Mouse (Mus musculus): ENCODE data around the gene Gm42791.
A peak's percentile ranks its signal among the peaks of the same experiment; 100 is the strongest.

The Gm42791 gene

DNA sequence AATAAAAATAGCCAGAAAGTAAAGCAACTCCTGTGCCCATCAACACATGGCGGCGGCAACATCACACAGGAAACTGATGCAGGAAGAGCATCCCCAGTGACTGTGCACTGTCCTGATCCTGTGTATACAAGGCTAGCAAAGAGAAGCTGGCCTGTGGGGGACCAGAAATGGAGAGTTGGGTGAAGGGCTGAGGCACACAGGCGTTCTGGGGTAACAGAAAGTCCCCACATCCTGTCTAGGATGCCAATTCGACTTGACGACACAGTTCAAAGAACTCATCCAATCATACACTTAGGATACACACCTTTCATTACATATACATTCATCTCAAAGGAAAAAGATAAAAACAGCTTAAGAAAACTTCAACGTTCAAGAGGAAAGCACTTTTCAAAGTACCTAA is 106.9 kb downstream of the Gm42791 start:
- H3K27me3 ChIP-seq (ENCODE audit: insufficient read depth, low read length) = no peaks in the 10 kb centered on the region
- H3K9me3 ChIP-seq (ENCODE audit: low read length) = peaks cover 5% of the 10 kb centered on the region; the same call in 1 of the 2 replicates
- H3K4me1 ChIP-seq (replicated peaks; ENCODE audit: low read depth, low read length) = peaks cover 17% of the 10 kb centered on the region
- TF ChIP-seq POU5F1 (IDR thresholded peaks at IDR 0.05; ENCODE audit: borderline replicate concordance, low read length) (no peak), NANOG (IDR thresholded peaks at IDR 0.05; ENCODE audit: borderline replicate concordance, low read length) (no peak), CTCF (conservative IDR thresholded peaks at IDR 0.05; ENCODE audit: low read length) (no peak)
- no peak overlapping the region for H3K4me3 ChIP-seq (replicated peaks; ENCODE audit: low read length)
- H3K36me3 ChIP-seq (ENCODE audit: insufficient read depth, low read length) = no peaks in the 10 kb centered on the region

GRCm38 (mm10) chr5:148885821-148886609 is 108.9 kb downstream of the Gm42791 start:
- TF ChIP-seq CTCF (conservative IDR thresholded peaks at IDR 0.05; ENCODE audit: low read length) = no peak
- no peak for TF ChIP-seq POU5F1 (IDR thresholded peaks at IDR 0.05; ENCODE audit: borderline replicate concordance, low read length)
- TF ChIP-seq NANOG (IDR thresholded peaks at IDR 0.05; ENCODE audit: borderline replicate concordance, low read length) = no peak
- Histone ChIP-seq H3K27me3 (ENCODE audit: insufficient read depth, low read length) (no peaks in the 10 kb centered on the region), H3K4me1 (replicated peaks; ENCODE audit: low read depth, low read length) (peaks cover 17% of the 10 kb centered on the region), H3K9me3 (ENCODE audit: low read length) (peaks cover 5% of the 10 kb centered on the region; the same call in 1 of the 2 replicates), H3K36me3 (ENCODE audit: insufficient read depth, low read length) (no peaks in the 10 kb centered on the region), H3K4me3 (replicated peaks; ENCODE audit: low read length) (peak overlapping the region; percentile 77)

- Histone ChIP-seq H3K4me3 (replicated peaks; ENCODE audit: low read length) (no peak overlapping the region), H3K4me1 (replicated peaks; ENCODE audit: low read depth, low read length) (peaks cover 17% of the 10 kb centered on the region), H3K9me3 (ENCODE audit: low read length) (no peaks in the 10 kb centered on the region), H3K27me3 (ENCODE audit: insufficient read depth, low read length) (no peaks in the 10 kb centered on the region), H3K36me3 (ENCODE audit: insufficient read depth, low read length) (no peaks in the 10 kb centered on the region)
- TF ChIP-seq NANOG (IDR thresholded peaks at IDR 0.05; ENCODE audit: borderline replicate concordance, low read length) = no peak
- TF ChIP-seq CTCF (conservative IDR thresholded peaks at IDR 0.05; ENCODE audit: low read length) = no peak
- TF ChIP-seq POU5F1 (IDR thresholded peaks at IDR 0.05; ENCODE audit: borderline replicate concordance, low read length) = no peak
These were observed 111.3 kb downstream of the Gm42791 start for GRCm38 (mm10) chr5:148883671-148884070.

DNA sequence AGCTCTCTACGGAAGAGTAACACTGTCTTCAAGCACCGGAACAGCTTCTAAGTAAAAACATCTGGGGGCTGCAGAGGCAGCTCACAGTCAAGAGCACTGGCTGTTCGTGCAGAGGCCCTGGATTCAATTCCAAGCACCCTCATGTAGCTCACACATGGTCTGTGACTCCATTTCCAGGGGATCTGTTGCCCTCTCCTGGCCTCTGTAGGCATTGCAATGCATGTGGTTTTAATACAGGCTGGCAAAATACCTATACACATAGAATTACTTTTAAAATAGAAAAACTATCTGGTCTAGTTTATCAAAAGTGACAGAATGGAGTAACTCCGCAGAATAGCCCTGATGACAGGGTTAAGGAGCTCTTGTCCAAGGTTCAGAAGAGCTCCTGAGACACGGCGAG is 115.7 kb downstream of the Gm42791 start:
- no peaks in the 10 kb centered on the region for H3K36me3 ChIP-seq (ENCODE audit: insufficient read depth, low read length)
- TF ChIP-seq CTCF (conservative IDR thresholded peaks at IDR 0.05; ENCODE audit: low read length) (peak; percentile 89), POU5F1 (IDR thresholded peaks at IDR 0.05; ENCODE audit: borderline replicate concordance, low read length) (no peak), NANOG (IDR thresholded peaks at IDR 0.05; ENCODE audit: borderline replicate concordance, low read length) (no peak)
- no peaks in the 10 kb centered on the region for H3K9me3 ChIP-seq (ENCODE audit: low read length)
- H3K4me1 ChIP-seq (replicated peaks; ENCODE audit: low read depth, low read length) = no peaks in the 10 kb centered on the region
- H3K27me3 ChIP-seq (ENCODE audit: insufficient read depth, low read length) = no peaks in the 10 kb centered on the region
- H3K4me3 ChIP-seq (replicated peaks; ENCODE audit: low read length) = no peak overlapping the region

DNA sequence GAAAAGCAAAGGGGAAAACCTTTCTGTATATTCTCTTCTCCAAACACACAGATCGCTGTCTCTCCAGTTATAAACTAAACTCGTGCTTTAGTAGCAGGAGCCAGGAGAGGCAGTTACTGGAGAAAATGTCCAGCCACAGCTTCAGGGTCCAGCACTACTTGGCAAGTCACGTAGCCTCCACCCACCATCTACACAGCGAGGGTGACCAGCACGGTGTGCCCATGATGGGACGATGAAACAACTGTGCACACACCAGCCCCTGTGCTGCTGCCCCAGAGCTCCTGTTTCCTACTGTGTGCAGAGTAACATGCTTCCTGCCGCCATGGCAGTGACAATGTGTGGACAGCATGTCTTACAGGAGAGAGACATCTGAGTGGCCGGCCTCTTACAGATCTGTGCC is 121.8 kb downstream of the Gm42791 start:
- TF ChIP-seq NANOG (IDR thresholded peaks at IDR 0.05; ENCODE audit: borderline replicate concordance, low read length) = no peak
- no peak overlapping the region for H3K4me3 ChIP-seq (replicated peaks; ENCODE audit: low read length)
- no peaks in the 10 kb centered on the region for H3K36me3 ChIP-seq (ENCODE audit: insufficient read depth, low read length)
- H3K27me3 ChIP-seq (ENCODE audit: insufficient read depth, low read length) = peaks cover under 1% of the 10 kb centered on the region; the same call in 1 of the 2 replicates
- peaks cover 10% of the 10 kb centered on the region; the same call in 1 of the 2 replicates for H3K4me1 ChIP-seq (replicated peaks; ENCODE audit: low read depth, low read length)
- no peaks in the 10 kb centered on the region for H3K9me3 ChIP-seq (ENCODE audit: low read length)

- TF ChIP-seq CTCF (conservative IDR thresholded peaks at IDR 0.05; ENCODE audit: low read length) (no peak), NANOG (IDR thresholded peaks at IDR 0.05; ENCODE audit: borderline replicate concordance, low read length) (no peak), POU5F1 (IDR thresholded peaks at IDR 0.05; ENCODE audit: borderline replicate concordance, low read length) (no peak)
- H3K9me3 ChIP-seq (ENCODE audit: low read length) = no peaks in the 10 kb centered on the region
- peaks cover 8% of the 10 kb centered on the region for H3K27me3 ChIP-seq (ENCODE audit: insufficient read depth, low read length)
- H3K4me1 ChIP-seq (replicated peaks; ENCODE audit: low read depth, low read length) = peaks cover 18% of the 10 kb centered on the region; the same call in 1 of the 2 replicates
- H3K36me3 ChIP-seq (ENCODE audit: insufficient read depth, low read length) = no peaks in the 10 kb centered on the region
- no peak overlapping the region for H3K4me3 ChIP-seq (replicated peaks; ENCODE audit: low read length)
These were observed 125.4 kb downstream of the Gm42791 start for GRCm38 (mm10) chr5:148869583-148869982.

- Histone ChIP-seq H3K4me3 (replicated peaks; ENCODE audit: low read length) (no peak overlapping the region), H3K27me3 (ENCODE audit: insufficient read depth, low read length) (peaks cover 8% of the 10 kb centered on the region), H3K9me3 (ENCODE audit: low read length) (no peaks in the 10 kb centered on the region), H3K4me1 (replicated peaks; ENCODE audit: low read depth, low read length) (peaks cover 18% of the 10 kb centered on the region; the same call in 1 of the 2 replicates), H3K36me3 (ENCODE audit: insufficient read depth, low read length) (no peaks in the 10 kb centered on the region)
- TF ChIP-seq POU5F1 (IDR thresholded peaks at IDR 0.05; ENCODE audit: borderline replicate concordance, low read length) = no peak
- TF ChIP-seq NANOG (IDR thresholded peaks at IDR 0.05; ENCODE audit: borderline replicate concordance, low read length) = no peak
- TF ChIP-seq CTCF (conservative IDR thresholded peaks at IDR 0.05; ENCODE audit: low read length) = no peak
These were observed 127.2 kb downstream of the Gm42791 start for GRCm38 (mm10) chr5:148867766-148868165.

DNA sequence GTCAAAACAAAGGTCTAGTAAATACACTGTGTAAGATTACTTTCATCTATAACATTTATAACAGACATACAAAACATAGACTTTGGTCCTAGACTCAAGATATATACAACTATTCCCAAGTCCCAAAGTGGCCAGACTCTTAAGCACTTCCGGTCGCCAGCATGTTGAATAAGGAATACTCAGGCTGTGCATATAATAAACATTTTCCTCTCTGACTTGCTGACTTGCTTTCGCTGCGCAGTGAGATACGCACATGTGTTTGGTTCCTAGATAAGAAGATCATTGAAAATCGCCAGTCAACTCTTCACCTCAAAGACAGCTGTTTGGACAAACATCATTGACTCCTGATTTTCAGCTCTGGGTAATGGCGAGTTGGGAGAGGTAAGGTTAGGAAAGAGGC is 127.8 kb downstream of the Gm42791 start:
- Histone ChIP-seq H3K4me1 (replicated peaks; ENCODE audit: low read depth, low read length) (peaks cover 22% of the 10 kb centered on the region), H3K9me3 (ENCODE audit: low read length) (no peaks in the 10 kb centered on the region), H3K36me3 (ENCODE audit: insufficient read depth, low read length) (no peaks in the 10 kb centered on the region), H3K27me3 (ENCODE audit: insufficient read depth, low read length) (peaks cover 8% of the 10 kb centered on the region), H3K4me3 (replicated peaks; ENCODE audit: low read length) (no peak overlapping the region)
- no peak for TF ChIP-seq NANOG (IDR thresholded peaks at IDR 0.05; ENCODE audit: borderline replicate concordance, low read length)

- Histone ChIP-seq H3K9me3 (ENCODE audit: low read length) (no peaks in the 10 kb centered on the region), H3K36me3 (ENCODE audit: insufficient read depth, low read length) (no peaks in the 10 kb centered on the region), H3K27me3 (ENCODE audit: insufficient read depth, low read length) (peaks cover 11% of the 10 kb centered on the region), H3K4me1 (replicated peaks; ENCODE audit: low read depth, low read length) (peaks cover 26% of the 10 kb centered on the region), H3K4me3 (replicated peaks; ENCODE audit: low read length) (no peak overlapping the region)
- TF ChIP-seq POU5F1 (IDR thresholded peaks at IDR 0.05; ENCODE audit: borderline replicate concordance, low read length) (no peak), CTCF (conservative IDR thresholded peaks at IDR 0.05; ENCODE audit: low read length) (no peak), NANOG (IDR thresholded peaks at IDR 0.05; ENCODE audit: borderline replicate concordance, low read length) (no peak)
These were observed 128.4 kb downstream of the Gm42791 start for GRCm38 (mm10) chr5:148866571-148866970.

All from E14TG2a.4 (cell line).